Mouse (Mus musculus) cerebellum, postnatal 36 days (tissue): ENCODE measurements at regions not wholly inside any gene's neighbourhood (a gene's known extent, or its start where the extent isn't known, plus 50 kb on each side); places are given as distances from the start of the nearest gene placed in this dataset.

Source experiments
- DNase-seq, 2 experiments: peaks; one replicate each; pipeline ENCODE4 v3.0.0; 2021 to 2022; ENCODE audit warnings: mixed read lengths in 2 of 2

DNA sequence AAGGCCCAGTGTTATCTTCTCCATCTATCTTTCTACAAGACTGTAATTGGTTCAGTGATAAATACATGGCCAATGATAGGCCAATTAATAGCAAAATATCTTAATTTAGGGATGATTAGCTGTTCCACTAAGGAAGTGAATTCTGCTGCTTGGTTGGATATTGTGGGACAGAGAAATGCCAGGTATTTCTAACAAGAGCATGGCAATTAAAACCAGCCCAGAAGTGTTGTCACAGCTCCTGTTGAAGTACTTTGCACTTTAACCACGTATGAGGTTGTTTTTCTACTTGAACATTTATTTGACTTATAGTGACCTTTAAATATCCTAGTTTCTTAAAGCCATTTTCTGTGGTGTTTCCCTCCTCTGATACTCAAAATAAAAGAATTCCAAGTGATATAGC is 65.7 kb upstream of the Acsl4 start:
- no peak for DNase-seq

- no peak for DNase-seq
Measured at GRCm38 (mm10) chrX:142464174-142464573, 73.8 kb upstream of the Acsl4 start.

DNA sequence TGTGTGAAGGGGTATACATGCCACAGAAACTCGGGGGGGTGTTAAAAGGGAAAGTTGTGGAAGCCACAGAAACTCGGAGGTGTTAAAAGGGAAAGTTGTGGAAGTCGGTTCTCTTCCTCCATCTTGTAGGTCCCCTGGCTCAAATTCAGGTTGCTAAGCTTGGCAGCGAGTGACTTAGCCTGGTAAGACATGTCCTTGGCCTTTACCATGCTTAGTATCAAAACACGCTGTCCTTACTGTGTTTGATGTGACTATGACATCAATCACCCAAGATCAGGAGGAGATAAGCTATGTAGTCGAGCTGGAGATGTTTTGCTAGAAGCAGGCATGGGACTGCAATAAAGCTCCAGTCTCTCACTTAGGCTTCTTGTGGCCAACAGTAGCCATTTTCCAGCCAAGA is 74.4 kb upstream of the Acsl4 start:
- no peak for DNase-seq

GRCm38 (mm10) chrX:142467850-142468256 is 77.5 kb upstream of the Acsl4 start:
- DNase-seq: no peak

DNA sequence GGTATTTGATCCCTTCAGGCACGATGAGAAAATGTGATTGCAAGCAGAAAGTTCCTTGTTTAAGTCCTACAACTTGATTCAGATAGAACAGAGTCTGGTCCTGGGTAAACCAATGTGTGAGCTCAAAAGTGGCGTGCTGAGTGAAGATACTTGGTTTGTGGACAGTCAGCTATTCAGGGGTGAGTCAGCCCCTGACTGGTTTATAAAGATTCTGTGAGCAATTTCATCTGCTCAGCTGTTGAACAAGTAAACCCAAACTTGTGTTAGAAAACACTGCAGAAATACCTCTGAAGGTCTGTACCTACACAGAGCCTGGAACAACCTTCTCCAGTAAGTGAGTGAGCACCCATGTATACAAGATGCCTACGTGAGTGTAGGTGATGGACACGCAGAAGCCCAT is 78.1 kb upstream of the Acsl4 start:
- no peak for DNase-seq

- no peak for DNase-seq
Measured at GRCm38 (mm10) chrX:142469048-142469634, 78.8 kb upstream of the Acsl4 start.

GRCm38 (mm10) chrX:142470083-142470482 is 79.7 kb upstream of the Acsl4 start:
- DNase-seq: no peak

DNA sequence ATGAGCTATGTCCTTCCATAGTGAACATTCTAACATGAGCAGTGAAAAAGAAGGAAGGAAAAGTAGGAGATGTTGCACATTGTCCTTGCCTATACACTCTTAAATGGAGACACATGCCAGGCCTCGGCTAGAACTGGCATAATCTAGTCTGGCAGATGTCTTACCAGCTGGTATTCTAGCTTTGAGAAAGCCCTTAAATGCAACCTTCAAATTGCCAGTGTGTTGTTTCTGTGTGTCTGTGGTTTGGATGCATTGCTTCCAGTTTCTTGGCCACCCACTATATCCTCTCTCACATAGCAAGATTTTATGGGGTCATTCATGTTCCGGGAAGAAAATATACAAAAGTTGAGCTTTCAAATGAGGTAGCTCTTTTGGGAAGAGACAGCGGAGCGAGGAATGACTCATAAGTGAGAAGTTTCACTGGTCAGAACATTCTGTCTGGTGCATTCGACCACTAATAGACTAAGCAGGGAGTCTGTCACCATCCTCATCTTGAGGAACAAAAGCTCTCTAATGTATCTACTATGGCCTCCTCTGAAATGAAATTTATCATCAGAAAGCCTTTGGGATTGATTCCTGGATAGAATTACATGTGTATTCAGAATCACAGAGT is 91.0 kb upstream of the Acsl4 start:
- DNase-seq: no peak

- no peak for DNase-seq
Measured at GRCm38 (mm10) chrX:142488078-142488477, 97.7 kb upstream of the Acsl4 start.

GRCm38 (mm10) chrX:142490093-142490717 is 99.9 kb upstream of the Acsl4 start:
- DNase-seq: no peak

DNA sequence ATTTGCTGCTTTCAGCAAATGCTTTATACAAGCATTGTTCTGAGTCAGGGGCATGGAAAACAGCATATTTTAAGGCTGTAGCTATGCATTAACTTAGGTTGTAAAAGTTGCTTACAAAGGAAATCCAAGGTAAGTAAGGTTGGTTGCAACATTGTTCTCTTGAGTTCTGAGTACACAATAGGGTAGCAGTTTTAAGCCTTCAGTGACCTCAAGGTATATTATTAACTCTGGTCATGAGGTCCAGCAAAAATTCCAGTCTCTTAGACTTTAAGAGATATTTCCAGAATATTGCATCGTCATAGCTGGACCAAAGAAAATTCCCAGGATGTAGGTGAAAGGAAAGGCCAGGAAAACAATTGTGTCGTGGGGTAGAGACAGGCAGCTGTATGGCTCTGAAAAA is 110.8 kb upstream of the Acsl4 start:
- DNase-seq: no peak

DNA sequence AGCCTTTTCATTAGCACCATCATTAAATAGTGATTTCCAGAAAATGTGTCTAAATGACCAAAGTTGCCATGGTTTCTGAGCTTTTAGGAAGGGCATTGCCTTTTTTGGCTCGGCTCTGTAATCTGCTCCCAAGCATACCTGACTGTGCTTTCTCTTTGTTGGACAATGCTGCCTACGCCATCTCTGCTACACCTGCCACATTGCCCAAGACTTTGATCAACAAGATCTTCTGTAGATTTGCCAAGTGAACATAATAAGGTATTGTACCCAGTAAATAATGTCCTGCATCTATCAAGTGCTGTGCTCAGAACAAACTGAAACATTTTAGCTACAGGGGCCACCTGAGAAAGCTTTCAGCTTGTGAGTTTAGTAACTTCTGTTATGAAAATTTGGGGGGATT is 114.6 kb upstream of the Acsl4 start:
- no peak for DNase-seq

DNA sequence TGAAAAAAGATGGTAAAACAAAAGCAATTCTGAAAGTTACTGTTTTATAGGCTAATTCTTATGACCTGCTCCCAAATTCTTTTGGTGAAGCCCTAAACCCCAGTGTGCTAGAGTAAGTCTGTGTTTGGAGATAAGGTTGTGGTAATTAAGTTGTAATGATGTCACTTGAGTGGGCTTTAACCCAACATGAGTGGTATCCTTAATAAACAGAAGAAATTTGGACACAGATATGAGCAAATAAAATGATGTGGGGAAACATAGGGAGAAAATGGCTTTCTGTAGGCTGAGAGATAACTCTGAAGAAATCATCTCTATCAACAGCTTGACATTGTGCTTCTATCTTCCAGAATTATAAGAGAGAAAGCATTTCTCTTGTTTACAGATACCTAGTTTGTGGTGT is 117.1 kb upstream of the Acsl4 start:
- DNase-seq: no peak

DNA sequence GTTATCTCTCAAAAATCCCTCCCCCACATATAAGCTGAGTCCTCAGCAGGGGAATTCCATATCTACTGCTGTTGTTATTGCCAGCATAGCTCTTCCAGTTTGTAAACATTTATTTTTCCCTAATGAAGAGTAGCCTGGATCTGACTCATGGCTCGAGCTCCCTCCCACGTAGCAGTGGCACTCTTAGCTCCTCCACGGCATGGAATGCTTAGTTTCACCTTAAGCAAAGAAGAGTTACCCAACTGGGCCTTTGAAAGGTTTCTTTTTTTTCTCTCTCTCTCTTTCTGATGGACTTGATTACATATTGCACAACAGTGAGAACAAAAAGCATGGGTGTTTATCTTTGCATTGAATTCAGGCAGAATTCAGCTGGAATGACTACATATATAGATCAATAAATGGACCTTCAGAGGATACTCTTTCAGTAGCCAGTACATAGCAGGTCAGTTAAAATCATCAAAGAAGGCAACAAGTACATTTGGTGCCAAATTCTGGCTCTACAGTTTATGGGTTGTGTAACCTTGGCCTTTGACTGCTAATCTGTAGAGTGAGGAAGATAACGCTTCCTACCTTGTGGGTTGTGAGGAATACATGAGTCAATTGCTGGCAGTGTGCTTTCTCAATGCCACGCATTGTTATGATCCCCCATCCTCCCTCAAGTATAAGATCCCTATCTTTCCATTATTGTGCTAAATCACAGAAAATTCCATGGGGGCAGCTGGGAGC is 126.2 kb upstream of the Acsl4 start:
- DNase-seq: no peak

- no peak for DNase-seq
Measured at GRCm38 (mm10) chrX:142517205-142517604, 126.9 kb upstream of the Acsl4 start.

DNA sequence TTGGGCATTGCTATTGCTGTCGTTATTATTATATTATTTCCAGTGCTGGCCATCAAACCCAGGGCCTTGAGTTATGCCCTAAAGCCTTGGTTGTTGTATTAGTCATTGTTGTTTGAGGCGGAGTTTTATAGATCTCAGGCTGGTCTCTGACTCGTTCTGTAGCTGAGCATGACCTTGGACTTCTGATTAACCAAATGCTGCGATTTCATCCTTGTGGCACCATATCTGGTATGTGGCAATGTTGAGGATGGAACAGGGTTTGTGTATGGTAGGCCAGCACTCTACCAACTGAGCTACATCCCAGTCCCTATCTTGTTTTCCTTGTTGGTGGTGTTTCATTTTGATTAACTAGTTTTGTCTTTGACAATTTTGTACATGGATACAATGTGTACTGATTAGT is 130.7 kb upstream of the Acsl4 start:
- DNase-seq: no peak

GRCm38 (mm10) chrX:142526953-142527352 is 136.6 kb upstream of the Acsl4 start:
- DNase-seq: no peak

DNA sequence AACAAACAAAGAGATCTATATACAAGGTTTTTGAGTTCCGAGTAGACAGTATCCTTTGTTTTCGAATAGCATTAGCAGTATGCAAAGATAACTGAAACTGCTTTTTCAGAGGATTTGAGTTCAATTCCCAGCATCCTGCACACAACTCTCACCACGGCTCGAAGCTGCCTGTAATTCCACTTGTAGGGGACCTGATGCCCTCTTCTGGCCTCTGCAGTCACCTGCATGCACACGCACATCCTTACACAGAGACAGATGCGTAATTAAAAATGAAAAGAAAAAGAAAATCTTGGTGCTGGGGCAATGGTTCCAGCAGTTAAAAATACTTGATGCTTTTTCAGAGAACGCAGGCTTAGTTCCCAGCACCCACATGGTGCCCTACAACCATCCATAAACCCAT is 139.6 kb upstream of the Acsl4 start:
- no peak for DNase-seq

GRCm38 (mm10) chrX:142534780-142535179 is 144.4 kb upstream of the Acsl4 start:
- peak; percentile 4 to 30 for DNase-seq

GRCm38 (mm10) chrX:142535540-142535939 is 145.2 kb upstream of the Acsl4 start:
- no peak for DNase-seq

DNA sequence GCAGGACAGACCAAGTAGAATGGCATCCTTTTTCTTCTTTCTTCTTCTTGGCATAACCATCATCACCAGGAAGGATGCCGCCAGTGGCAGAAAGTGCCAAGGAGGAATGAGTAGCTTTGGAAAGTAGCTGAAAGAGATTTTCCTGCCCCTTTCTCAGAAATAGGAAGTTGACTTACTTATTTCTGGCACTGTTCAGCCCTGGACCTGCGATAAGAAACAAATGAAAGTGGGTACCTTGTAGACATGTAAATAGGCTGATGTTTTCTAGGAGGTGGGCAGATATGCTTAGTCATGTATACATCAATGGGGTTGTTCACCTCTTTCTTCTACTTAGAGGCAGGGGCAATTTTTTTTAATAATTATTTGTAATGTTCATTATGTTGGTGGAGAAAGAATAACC is 145.3 kb upstream of the Tmem164 start:
- DNase-seq: no peak

- DNase-seq: no peak
Measured at GRCm38 (mm10) chrX:142537259-142537963, 143.8 kb upstream of the Tmem164 start.

DNA sequence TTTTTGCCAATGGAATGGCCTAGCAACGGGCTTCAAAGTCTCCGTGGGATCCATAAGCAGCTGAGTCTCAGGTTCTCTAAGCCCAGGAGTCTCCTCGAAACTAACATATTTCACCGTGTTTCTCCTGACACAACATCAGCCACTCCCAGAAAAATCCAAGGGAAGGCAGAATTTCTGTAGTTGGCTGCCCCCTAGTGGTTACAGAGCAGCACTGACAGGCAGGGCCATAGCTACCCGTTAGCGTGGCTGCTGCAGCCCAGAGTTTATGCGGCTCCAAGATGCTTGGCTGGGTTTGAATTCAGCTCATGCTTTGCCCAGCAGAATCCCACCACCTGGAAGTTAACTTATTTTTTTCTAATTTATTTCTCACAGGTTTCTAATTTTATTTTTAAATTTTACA is 140.9 kb upstream of the Tmem164 start:
- peak; percentile 44 to 54 for DNase-seq
